Mouse (Mus musculus) adipose tissue, adult 10 weeks (tissue): ENCODE results near the gene Arid1b. TPM values are rescaled to one million over a fixed set of nuclear protein-coding genes. Genes with fewer than 3 reads are reported as not detected.

Experiments used
- polyA plus RNA-seq: library from polyadenylated mRNA; stranded (reverse); fragments of 350-450 nt; fragmentation: Illumina TruSeq; extraction: RNeasy Lipid Tissue Mini Kit (QIAGEN cat#74804); gene quantifications from one replicate; pipeline ENCODE4 v1.2.3, GENCODE M21; 2014; ENCODE audit warnings: low read depth, low replicate concordance

Gene Arid1b
- 20.7 TPM for polyA plus RNA-seq

DNA sequence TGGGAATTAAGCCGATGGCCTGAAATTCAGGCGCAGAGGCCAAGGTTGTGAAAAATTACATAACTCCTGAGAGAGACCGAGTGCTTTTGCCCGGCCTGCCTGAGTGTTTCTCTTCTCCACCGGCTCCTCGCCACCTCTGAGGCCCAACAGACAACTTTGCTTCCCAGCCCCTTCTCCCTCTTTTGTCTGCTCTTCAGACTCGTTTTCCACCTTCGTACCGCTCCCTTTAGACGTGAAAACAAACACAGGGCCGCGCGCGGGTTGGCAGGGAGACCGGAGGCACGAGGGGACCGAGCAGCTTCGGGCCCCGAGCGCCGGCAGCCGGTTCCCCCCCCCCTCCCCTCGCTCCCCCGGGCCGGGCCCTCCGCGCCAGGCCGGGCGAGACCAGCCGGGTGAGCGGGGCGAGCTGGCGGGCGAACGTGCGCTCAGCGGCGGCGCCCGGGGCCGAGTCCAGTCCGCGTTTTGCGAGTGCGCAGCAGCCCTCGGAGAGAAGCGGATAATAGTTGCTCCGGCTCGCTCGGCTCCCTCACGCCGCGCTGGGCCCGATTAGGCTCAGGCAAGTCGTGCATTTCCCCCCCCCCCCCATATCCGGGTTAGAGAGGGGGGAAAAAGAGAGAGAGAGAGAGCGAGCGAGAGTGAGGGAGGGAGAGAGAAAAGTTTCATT, at the start of gene Arid1b:
TSS of gene Arid1b (plus strand) at position 493 of the 664 bp plus-strand sequence.

